Mouse (Mus musculus) adrenal gland, adult 10 weeks (tissue): ENCODE results near the gene Lins1. TPM values are rescaled to one million over a fixed set of nuclear protein-coding genes. Genes with fewer than 3 reads are reported as not detected.

Experiments used
- polyA plus RNA-seq: library from polyadenylated mRNA; stranded (reverse); fragments of 350-450 nt; fragmentation: Illumina TruSeq; extraction: RNeasy Lipid Tissue Mini Kit (QIAGEN cat#74804); gene quantifications from one replicate; pipeline ENCODE4 v1.2.3, GENCODE M21; 2014; ENCODE audit warnings: low read depth, low replicate concordance

The Lins1 gene
- polyA plus RNA-seq = 19.1 TPM

DNA sequence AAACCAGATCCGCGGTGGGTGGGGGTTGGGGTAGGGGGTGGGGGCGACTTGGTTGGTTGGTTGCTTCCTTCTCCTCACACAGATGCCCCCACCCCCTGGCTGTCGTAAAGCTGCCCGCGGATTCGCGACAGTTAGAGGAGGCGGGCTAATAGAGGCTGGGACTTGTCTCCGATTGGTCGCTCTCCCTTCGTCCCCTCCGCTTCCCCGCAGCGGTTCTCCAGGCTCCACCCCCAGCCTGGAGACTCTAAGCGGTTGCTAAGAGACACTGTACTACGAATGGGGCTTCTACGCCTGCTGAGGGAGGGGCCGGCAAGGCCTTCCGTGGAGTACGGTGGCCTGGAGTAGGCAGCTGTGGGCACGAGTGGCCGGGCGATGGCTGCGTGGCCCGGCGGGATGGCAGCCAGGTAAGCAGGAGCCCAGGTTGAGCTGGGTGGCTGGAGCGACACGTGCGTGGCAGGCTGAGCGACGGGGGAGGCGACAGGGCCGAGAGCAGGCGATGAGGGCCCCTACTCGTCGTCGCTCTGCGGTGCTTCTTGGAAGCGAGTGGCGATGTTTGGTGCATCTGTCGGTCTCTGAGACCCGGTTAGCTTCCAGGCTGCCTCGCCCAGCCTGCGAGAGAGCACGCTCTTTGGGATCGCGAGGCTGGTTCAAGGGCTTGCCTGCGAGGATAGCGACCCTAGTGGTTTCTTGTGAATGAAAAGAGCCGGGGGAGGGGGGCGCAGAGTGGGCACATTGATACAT, at the start of gene Lins1:
Gene Lins1 (plus strand): TSS at position 270 of the 741 bp plus-strand sequence.

DNA sequence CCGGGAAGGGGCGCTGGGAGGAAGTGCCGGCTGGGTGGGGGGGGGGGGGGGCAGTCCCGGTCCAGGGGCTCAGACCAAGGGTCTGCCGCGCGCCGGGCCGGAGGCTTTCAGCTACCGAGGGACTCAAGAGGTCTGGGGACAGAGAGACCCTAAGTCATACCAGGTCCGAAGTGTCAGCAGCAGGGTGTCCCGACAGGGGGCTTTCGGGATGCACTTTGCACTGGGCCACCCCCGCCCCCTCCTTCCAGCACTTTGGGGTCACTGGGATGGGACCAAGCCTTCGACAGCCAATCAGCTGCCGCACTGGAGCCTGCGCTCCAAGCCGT, 432 bp upstream of the Lins1 start, which contains the start of gene Asb7:
Gene Asb7 (minus strand): TSS at position 303 of the 326 bp plus-strand sequence.

DNA sequence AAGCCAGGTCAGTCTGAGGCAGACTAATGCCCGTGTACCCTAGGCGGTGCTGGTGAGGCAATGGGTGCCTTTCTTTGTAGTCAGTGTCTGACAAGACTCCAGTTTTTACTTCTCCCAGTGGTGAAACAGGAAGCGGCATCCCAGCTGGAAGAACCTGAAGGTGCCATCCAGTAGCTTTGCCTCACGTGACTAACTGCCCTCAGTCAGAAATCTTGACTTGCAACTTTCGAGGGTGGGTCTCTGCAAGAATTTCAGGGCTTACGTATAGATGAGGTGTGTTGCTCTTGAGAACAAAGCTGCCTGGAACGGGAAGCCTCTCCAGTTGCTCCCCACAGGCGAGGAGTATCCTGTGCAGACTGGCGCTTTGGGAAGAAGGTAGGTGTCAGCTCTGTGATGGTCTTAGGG, 53.7 kb downstream of the Lins1 start, which contains the start of gene Cers3:
Gene Cers3 (plus strand): TSS at position 128 of the 405 bp plus-strand sequence.

Other genes starting within 250 kb of the Lins1 start
- gene Asb7, start 293 bp upstream of the Lins1 start, polyA plus RNA-seq = 27.5 TPM
- 0.23 TPM for gene Cers3, start 53.6 kb downstream of the Lins1 start, polyA plus RNA-seq
- gene Adamts17, start 149.8 kb downstream of the Lins1 start, polyA plus RNA-seq = 0.17 TPM